Mouse (Mus musculus) gastrocnemius, adult 2 months (tissue): Measurements from ENCODE around the gene Rpl7a. TPM values are rescaled to one million over a fixed set of nuclear protein-coding genes. Genes with fewer than 3 reads are reported as not detected.

Experiments
- DNase-seq: peaks from one replicate; pipeline ENCODE4 v3.0.0; 2022
- H3K27ac ChIP-seq: fragments of 200-600 bp; 2 replicates; pipeline ENCODE4 v1.8.1; 2022; ENCODE audit warnings: mild to moderate bottlenecking
- H3K4me3 ChIP-seq: fragments of 200-600 bp; 2 replicates; pipeline ENCODE4 v1.8.1; 2022; ENCODE audit warnings: mild to moderate bottlenecking, moderate library complexity
- CTCF ChIP-seq: fragments of 200-600 bp; IDR thresholded peaks from 2 replicates; pipeline ENCODE4 v1.8.1; 2022; ENCODE audit warnings: antibody characterized with exemption, mild to moderate bottlenecking, moderate library complexity
- intact Hi-C: fragments of 180-260 bp; cut with DNase I; formaldehyde crosslinking; loops from one replicate; pipeline ENCODE4 v1.15.1; 2025
- total RNA-seq, 2 experiments: library from RNA; stranded (reverse); gene quantifications; 2 replicates each; pipeline ENCODE4 v1.2.3; 2021

The Rpl7a gene
- total RNA-seq, 2 experiments from 2014 or later = 261 to 309 TPM

DNA sequence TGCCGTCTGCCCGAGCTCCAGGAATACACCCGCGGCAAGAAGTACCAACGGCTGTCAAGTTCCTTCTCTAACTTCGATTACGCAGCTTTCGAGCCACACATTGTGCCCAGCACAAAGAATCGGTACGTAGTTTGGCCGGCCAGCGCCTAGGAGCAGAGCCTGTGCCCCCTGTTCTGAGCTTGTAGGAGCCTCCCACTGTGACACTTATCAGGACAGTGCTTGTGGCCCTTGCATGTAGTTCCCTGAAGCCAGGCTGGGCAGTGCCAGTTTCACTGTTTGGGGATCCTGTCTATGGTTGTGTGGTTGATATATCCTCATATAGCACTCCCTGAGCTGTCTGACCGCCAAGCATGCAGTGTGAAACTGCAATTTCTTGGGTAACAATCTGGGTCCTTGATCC is 6.2 kb downstream of the Rpl7a start:
- TF ChIP-seq CTCF = no peak
- no peak for DNase-seq
- intact Hi-C loops = no loop called here
- Histone ChIP-seq H3K27ac (peak overlapping the region; percentile 93), H3K4me3 (peak overlapping the region; percentile 89)

DNA sequence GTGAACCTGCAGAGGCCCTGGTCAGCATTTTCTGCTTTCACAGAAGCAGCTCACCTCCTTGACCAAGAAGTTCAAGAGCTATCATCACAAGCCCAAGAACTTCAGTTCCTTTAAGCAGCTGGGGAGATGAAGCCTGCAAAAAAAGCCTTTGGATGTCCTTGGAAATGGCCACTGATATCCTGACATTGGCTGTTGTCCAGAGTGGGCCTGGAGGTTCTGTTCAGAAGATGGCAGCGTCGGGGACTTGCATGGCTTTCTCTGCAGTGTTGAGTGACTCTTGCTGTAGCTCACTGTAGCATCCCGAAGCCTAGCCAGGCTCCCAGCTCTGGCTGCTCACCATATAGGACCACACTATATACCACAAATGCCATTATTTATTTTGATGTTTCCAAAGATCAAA is 9.1 kb downstream of the Rpl7a start:
- H3K4me3 ChIP-seq = no peak overlapping the region
- TF ChIP-seq CTCF = no peak
- intact Hi-C loops = no loop called here
- DNase-seq = no peak
- H3K27ac ChIP-seq = no peak overlapping the region

DNA sequence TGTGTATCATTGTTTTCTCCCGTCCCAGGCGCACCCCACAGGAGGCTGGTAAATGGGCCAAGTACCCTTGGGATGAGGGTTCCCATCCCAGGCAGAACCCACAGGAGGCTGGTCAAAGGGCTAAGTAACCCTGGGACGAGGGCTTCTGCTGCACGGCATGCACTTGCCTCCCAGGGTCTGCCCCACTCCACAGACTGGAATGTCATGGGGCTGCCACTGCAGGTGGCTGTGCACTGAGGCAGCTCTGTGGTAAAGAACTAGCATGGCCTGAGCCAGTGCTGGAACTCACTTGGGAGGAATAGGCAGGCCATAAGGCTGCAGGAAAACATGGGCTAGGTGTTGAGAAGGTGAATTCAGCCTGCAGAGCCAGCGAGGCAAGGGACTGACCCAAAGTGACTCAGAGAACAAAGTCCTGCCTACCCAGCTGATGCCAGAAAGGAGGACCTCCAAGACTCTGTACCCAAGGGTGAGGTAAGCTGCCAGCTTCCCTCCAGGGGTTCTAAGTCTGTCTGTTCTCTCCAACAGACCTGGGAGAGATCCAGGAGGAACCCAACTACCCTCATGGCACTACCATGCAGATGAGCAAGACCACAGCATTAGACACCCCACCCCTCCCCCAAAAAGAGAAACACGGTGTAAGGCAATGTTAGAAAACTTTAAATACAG is 9.8 kb downstream of the Rpl7a start:
- intact Hi-C loops = no loop called here
- DNase-seq = no peak
- no peak overlapping the region for H3K27ac ChIP-seq
- no peak overlapping the region for H3K4me3 ChIP-seq
- TF ChIP-seq CTCF = no peak

DNA sequence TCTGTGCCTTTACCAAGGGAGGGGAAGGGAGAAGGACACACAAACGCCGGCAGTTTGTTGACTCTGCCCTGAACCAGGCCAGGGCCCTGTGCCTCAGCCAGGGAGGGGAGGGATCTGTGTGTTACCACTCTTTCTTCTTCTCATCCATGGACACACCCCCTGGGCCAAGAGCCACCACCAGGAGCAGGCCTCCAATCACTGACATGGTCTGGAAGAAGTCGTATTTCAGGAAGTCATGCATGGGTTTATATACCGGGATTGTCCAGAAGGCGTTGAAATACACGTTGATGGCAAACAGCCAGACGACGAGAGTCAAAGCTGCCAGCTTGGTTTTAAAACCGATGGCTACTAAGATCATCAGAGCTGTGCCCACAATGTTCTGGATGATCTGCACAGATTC is 11.2 kb downstream of the Rpl7a start:
- Histone ChIP-seq H3K4me3 (no peak overlapping the region), H3K27ac (peak overlapping the region; percentile 12; the same call in 1 of the 2 replicates)
- TF ChIP-seq CTCF = no peak
- intact Hi-C loops = no loop called here
- no peak for DNase-seq

DNA sequence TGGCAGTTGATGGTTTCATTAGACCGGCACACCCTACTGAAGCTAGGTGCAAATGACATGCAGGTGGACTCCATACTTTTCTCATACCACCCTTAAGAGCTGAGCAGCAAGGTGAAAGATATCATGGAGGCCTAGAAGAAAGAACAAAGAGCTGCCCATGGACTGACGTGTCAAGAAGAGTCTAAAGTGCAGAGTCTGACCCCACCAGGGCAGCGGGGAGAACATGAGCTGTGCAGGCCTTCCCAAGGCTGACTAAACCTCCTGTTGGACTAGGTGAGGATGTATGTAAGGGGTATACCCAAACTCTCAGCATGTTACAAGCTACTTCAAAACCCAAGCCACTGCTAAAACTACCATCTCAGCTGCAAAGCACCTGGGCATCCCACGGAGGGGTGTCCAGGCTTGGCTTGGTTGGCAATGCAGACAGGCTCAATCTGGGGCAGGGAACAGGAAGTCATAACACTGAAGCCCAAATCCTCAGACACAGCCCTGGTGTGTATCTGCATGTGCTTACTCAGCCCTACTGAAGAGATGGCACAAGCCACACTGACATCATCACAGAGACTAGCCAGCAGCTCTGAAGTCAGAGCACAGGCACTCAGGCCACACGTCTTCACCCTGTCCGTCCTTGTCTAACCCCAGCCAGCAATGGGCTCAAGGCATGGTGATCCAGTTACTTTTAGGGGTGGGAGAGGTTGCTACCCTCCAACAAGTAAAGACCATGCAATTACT is 17.3 kb downstream of the Rpl7a start:
- peak; percentile 50 for DNase-seq
- Histone ChIP-seq H3K27ac (peak overlapping the region; percentile 35), H3K4me3 (no peak overlapping the region)
- intact Hi-C loops = no loop called here
- TF ChIP-seq CTCF = no peak

DNA sequence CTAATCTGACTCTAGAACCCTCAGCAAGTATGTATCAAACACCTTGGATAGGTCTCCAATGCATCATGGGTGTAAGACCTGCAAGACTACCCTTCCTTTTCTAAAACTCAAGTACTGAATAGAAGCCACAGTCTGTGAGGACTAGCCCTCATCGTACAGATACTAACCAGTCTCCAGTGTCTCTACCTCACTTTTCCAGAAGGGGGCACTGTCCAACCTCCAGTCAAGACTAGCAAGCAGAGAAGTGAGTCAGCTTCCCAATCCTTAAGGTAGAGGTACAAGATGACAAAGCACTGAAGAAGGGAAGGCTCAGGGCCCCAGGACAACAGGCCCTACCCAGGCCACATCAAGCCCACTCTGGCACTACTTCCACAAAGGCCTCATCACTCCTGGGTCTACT is 19.8 kb downstream of the Rpl7a start:
- DNase-seq = peak; percentile 66
- Histone ChIP-seq H3K4me3 (peak overlapping the region; percentile 36), H3K27ac (peak overlapping the region; percentile 56)
- peak; percentile 75 for TF ChIP-seq CTCF
- intact Hi-C loops = loop anchor here (1.0 kb wide), 1 partner anchor 108 kb away; no protein-coding TSS in a partner anchor

DNA sequence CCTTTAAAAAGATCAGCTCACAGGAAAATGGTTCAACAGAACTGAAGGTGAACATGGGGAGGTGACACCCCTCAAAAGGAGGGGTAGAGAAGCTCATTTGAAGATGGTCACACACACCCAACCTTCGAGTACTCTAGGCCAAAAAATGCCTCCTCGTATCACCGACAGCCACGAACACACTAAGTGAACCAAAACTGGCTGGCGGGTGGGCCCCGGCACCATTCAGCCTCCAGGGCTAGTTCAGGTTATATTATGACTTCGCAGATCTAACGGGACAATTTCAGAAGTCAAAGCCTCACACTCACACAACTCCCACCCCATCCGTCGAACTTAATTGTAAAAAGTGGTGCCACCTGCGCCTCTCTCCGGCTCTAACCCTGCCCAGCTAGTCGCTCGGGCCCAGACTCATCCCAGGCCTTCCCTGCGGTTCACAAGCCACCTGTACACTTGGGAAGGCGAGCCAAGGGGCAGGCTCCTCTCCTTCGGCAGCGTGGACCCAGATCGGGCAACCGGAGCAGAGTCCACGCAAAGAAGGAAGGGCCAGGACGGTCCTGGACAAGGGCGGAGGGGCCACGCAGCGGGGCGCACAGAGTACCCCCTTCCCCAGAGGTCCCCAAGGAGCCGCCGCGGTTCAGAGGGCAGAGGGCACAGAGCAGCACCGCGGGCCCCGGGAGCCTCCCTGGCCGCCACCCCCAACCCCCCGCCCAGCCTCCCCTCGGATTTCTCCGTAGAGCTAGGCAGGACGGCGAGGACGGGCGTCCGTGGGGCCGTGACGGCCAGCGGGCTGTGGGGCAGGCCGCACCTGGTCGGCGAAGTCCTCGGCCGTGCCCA is 22.1 kb downstream of the Rpl7a start:
- intact Hi-C loops = loop anchor here (2.0 kb wide), 1 partner anchor 22 kb away; the partner anchor contains the start of genes Med22 and Rpl7a
- Histone ChIP-seq H3K27ac (peak overlapping the region; percentile 98), H3K4me3 (peak overlapping the region; percentile 100)
- no peak for DNase-seq
- TF ChIP-seq CTCF = no peak

DNA sequence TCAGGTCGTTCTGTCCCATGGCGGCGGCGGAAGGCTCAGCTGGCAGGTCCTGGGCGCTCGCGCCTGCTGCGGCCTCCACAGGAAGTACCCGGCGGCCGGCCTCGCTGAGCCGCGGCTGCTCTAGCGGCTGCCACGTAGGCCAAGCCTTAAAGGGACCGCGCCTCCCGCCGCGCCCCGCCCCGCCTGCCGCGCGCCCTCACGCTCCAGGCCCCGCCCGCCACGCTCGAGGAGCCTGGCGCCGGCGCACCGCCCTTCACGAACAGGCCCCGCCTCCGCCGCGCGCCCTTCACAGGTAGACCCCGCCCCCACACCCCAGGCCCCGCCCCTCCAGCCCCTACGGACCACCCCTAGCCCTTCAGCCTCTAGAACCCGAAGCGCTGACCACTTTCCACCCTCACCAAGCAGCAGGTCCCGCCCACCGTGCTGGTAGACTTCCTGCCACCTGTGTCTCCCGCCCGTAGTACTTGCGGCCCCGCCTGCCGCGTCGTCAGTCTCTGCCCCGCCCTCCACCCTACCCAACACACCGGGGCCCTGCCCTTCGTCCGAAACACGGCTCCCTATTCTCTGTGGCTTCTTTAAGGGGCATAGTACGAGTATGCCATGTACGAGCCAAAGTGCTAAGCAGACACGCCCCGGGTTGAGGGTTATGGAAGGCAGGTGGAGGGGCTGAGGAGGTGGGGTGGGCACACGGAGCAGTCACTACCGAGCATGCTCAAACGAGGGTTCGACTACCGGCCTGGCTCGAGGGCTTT is 22.9 kb downstream of the Rpl7a start, which contains the start of the genes Surf4 and Stkld1:
Gene Surf4, minus strand, starts transcription at position 625 of the 752 bp plus-strand sequence.
Gene Stkld1, plus strand, starts transcription at position 744 of the 752 bp plus-strand sequence.
- peak; percentile 4; the same call in 1 of the 2 replicates for TF ChIP-seq CTCF
- DNase-seq = peak; percentile 97
- intact Hi-C loops = loop anchor here (2.0 kb wide), 1 partner anchor 23 kb away; the partner anchor contains the start of genes Med22 and Rpl7a
- H3K4me3 ChIP-seq = peak within 1 kb of the TSS; percentile 100
- peak within 1 kb of the TSS; percentile 98 for H3K27ac ChIP-seq

DNA sequence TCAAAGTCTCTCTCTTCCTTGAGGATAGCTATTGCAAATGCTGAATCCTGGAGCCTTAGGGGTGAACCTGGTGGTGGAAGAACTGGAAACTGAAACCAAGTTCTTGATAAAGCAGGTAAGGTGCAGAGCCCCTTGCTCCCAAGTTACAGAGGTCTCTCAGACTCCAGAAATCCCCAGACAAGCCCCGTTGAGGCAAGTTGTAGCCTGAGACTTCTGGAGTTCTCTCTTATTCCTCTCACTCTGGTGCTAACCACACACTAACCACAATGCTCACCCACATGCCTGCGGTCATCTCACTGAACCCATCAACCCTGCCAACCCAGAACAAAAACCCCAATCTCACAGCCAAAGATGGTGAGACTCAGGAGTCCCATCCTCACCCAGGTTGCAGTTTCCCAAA is 24.7 kb downstream of the Rpl7a start:
- TF ChIP-seq CTCF = no peak
- intact Hi-C loops = loop anchor here (5.0 kb wide), 1 partner anchor 72 kb away; the partner anchor contains the start of gene Cacfd1

DNA sequence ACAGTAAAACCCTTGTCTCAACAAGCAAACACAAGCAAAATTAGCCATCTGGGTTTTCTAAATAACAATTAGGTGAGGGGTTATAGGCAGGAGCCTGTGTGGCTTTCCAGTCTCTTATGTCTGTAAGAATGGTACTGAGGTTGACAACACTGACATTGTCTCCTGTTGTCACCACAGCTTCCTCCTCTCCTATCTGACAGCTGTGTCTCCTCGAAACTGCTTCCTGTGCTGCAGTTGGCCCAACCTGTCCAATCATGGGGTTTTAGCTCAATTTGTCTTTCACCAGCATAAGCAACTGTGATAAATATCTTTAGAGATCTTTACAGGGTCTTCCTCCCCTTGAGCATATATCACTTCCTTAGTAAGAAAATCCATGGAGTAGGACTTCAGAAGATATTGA is 25.9 kb downstream of the Rpl7a start:
- no peak overlapping the region for H3K27ac ChIP-seq
- intact Hi-C loops = loop anchor here (5.0 kb wide), 1 partner anchor 71 kb away; the partner anchor contains the start of gene Cacfd1
- DNase-seq = no peak
- no peak overlapping the region for H3K4me3 ChIP-seq
- TF ChIP-seq CTCF = no peak

More for the DNA sequence above, 24.7 kb downstream of the Rpl7a start:
- H3K27ac ChIP-seq = no peak overlapping the region
- no peak for DNase-seq
- H3K4me3 ChIP-seq = no peak overlapping the region

DNA sequence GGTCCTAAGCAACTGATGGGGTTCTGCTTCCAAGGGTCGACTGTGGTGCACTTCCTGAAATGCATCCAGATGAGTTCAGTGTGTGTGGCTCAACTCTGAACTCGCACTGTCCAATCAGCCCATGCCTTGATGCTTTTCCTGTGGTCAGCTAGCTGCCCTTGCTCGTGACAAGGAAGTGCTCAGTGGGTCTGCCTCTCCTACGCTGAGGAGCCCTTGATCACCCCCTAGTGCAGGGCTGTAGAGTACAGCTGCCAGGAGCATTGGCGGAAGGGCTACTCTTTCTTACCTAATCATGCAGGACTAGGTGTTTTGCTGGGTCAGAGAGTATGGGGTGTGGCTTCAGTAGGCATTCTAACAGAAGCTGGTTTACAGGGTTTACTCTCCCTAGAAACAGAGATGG is 31.0 kb downstream of the Rpl7a start:
- TF ChIP-seq CTCF = no peak
- intact Hi-C loops = no loop called here
- DNase-seq = no peak
- Histone ChIP-seq H3K27ac (no peak overlapping the region), H3K4me3 (no peak overlapping the region)

DNA sequence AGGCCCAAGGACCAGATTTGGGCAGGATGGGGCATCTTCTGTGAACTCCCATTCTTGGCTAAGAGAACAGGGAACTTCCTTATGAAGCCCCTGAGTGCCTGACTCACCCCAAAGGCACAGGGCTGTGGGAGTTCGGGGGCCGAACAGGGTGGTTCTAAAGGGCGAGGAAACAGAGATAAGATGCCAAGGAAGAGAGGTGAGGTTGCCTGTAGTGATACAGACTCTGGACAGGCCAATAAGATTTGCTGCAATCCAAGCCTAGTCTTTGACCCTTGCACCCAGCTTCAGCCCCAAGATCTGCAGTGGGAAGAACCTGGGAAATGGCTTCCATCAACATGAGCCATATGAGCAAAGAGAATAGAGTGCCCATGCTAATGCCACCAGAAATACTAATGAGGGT is 32.7 kb downstream of the Rpl7a start:
- intact Hi-C loops = no loop called here
- H3K27ac ChIP-seq = no peak overlapping the region
- H3K4me3 ChIP-seq = no peak overlapping the region
- TF ChIP-seq CTCF = no peak
- no peak for DNase-seq
